Mouse (Mus musculus) liver, embryonic 14.5 days (tissue): ENCODE data around the gene Hnrnph2. TPM values are rescaled to one million over a fixed set of nuclear protein-coding genes. Genes with fewer than 3 reads are reported as not detected.

Experiments
- ATAC-seq: fragments of 200-750 bp; cut with Nextera tagmentation; 2 replicates; pipeline ENCODE4 v1.8.0; 2017; ENCODE audit warnings: moderate number of reproducible peaks, mild to moderate bottlenecking, moderate library complexity; ENCODE audit not compliant: insufficient read depth
- DNase-seq, 3 experiments: peaks; one replicate each; pipeline ENCODE4 v3.0.0-alpha.2; 2012 to 2013; ENCODE audit warnings: low read depth in 3 of 3, low spot score in 3 of 3
- H3K27ac ChIP-seq: fragments of 300-500 bp; sonication (generic); 2 replicates; pipeline ENCODE4 v1.5.1; 2014; ENCODE audit warnings: moderate library complexity, mild to moderate bottlenecking, control low read depth, inconsistent platforms
- H3K27me3 ChIP-seq: fragments of 300-500 bp; sonication (generic); 2 replicates; pipeline ENCODE4 v1.6.1; 2014; ENCODE audit warnings: mild to moderate bottlenecking, low read length, moderate library complexity; ENCODE audit not compliant: control insufficient read depth, insufficient read depth
- H3K36me3 ChIP-seq: fragments of 300-500 bp; sonication (generic); replicated peaks from 2 replicates; pipeline ENCODE4 v1.6.1; 2014; ENCODE audit warnings: low read depth; ENCODE audit not compliant: control insufficient read depth, insufficient read depth
- H3K4me1 ChIP-seq, 2 experiments: fragments of 200-500 bp in 1 of 2; fragments of 300-500 bp in 1 of 2; sonication (generic) in 1 of 2; replicated peaks; 2 replicates each; pipeline ENCODE4 v1.6.1; 2012 to 2014; ENCODE audit warnings: antibody characterized with exemption in 1 of 2, inconsistent platforms in 1 of 2, low read length in 1 of 2; ENCODE audit not compliant: control insufficient read depth in 2 of 2, insufficient read depth in 2 of 2
- H3K4me2 ChIP-seq: fragments of 300-500 bp; sonication (generic); 2 replicates; pipeline ENCODE4 v1.6.1; 2014; ENCODE audit warnings: low read depth, mild to moderate bottlenecking, control low read depth, moderate library complexity
- H3K4me3 ChIP-seq, 2 experiments: fragments of 200-500 bp in 1 of 2; fragments of 300-500 bp in 1 of 2; sonication (generic) in 1 of 2; 2 replicates each; pipeline ENCODE4 v1.5.1; 2012 to 2014; ENCODE audit warnings: low read depth in 2 of 2, low read length in 2 of 2, mild to moderate bottlenecking in 2 of 2, control low read depth in 1 of 2, inconsistent platforms in 1 of 2, moderate library complexity in 1 of 2; ENCODE audit not compliant: insufficient read depth in 1 of 2
- H3K9ac ChIP-seq: fragments of 300-500 bp; sonication (generic); replicated peaks from 2 replicates; pipeline ENCODE4 v1.6.1; 2014; ENCODE audit warnings: mild to moderate bottlenecking, control low read depth, moderate library complexity
- H3K9me3 ChIP-seq: fragments of 300-500 bp; sonication (generic); 2 replicates; pipeline ENCODE4 v1.6.1; 2016; ENCODE audit warnings: low read length, mixed read lengths; ENCODE audit not compliant: control insufficient read depth
- CTCF ChIP-seq: IDR thresholded peaks from 2 replicates; pipeline ENCODE4 v1.5.1; 2016; ENCODE audit warnings: antibody characterized with exemption, low read depth, control low read depth
- EP300 ChIP-seq: IDR thresholded peaks from 2 replicates; pipeline ENCODE4 v1.6.1; 2016; ENCODE audit warnings: antibody characterized with exemption, low read depth
- WGBS: fragments of 180-500 bp; shearing (Covaris S2); extraction: QIAGEN DNeasy Blood & Tissue Kit; methylation state at CpG from one replicate; pipeline ENCODE4 v1.1.7; 2014; ENCODE audit not compliant: insufficient replicate concordance; 5-methylcytosine and 5-hydroxymethylcytosine counted together
- polyA plus RNA-seq, 2 experiments: library from polyadenylated mRNA; depleted of rRNA in 1 of 2; stranded (reverse) in 1 of 2; unstranded in 1 of 2; fragments of >200 nt; fragmentation: Nextera tagmentation in 1 of 2; extraction: Ambion mirVana in 1 of 2; gene quantifications; 2 replicates each; pipeline versions ENCODE4 v1.2.1 to v1.2.3; 2012 to 2014

Gene Hnrnph2
- polyA plus RNA-seq, 2 experiments, result 47.4 to 53.7 TPM

DNA sequence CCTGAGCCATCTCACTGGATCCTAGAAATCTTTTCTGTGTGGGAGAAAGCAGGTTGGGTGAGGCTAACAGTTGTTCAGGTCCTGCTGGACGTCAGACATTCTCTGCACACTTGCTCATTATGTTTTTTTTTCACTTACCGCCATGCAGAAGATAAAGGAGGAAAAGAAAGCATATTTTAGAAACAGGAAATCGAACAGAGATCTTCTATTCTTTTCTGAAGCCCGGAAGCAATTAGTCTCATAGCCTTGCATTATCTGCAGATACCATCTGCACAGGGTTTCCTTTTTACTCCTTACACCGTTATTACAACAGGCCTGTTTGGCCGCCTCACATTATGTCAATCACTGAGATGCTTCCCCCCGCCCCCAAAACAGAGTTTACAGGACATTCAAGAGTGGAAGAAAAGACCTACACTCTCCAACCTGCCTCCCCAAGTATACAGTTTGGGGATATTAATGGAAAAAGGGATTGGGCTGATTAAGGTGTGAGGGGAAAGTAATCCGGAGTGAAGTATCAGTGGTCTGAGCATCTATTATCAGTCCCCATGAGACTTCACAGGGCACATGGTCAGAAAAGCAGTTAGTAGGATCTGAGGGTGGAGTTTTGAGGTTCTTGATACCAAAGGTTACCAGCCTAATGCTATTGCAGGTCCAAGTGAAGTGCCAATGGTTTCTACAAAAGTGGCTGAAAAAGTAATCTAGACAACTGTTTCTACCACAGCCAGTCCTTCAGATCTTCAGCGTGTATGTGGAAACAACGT, 40.2 kb downstream of the Hnrnph2 start:
- no peak overlapping the region for H3K4me2 ChIP-seq
- no peak overlapping the region for H3K9ac ChIP-seq
- H3K4me1 ChIP-seq, result no peaks in the 10 kb centered on the region
- ATAC-seq (no peak), DNase-seq (no peak)
- H3K27ac ChIP-seq, result no peak overlapping the region
- H3K4me3 ChIP-seq, result no peak overlapping the region
- TF ChIP-seq EP300, result no peak
- no peak for TF ChIP-seq CTCF
- 21% methylated on average over 10 of the region's 10 CpGs for WGBS
- no peaks in the 10 kb centered on the region for H3K27me3 ChIP-seq
- H3K9me3 ChIP-seq, result no peaks in the 10 kb centered on the region
- H3K36me3 ChIP-seq, result no peaks in the 10 kb centered on the region

GRCm38 (mm10) chrX:134646338-134646737, 45.4 kb downstream of the Hnrnph2 start:
- Histone ChIP-seq H3K9me3 (no peaks in the 10 kb centered on the region), H3K4me1 (no peaks in the 10 kb centered on the region), H3K27ac (no peak overlapping the region), H3K4me2 (no peak overlapping the region), H3K36me3 (no peaks in the 10 kb centered on the region), H3K9ac (no peak overlapping the region), H3K27me3 (no peaks in the 10 kb centered on the region), H3K4me3 (no peak overlapping the region)
- no peak for TF ChIP-seq CTCF
- no peak for TF ChIP-seq EP300
- no peak for ATAC-seq
- no peak for DNase-seq
- 50% methylated on average over 1 of the region's 1 CpGs for WGBS

DNA sequence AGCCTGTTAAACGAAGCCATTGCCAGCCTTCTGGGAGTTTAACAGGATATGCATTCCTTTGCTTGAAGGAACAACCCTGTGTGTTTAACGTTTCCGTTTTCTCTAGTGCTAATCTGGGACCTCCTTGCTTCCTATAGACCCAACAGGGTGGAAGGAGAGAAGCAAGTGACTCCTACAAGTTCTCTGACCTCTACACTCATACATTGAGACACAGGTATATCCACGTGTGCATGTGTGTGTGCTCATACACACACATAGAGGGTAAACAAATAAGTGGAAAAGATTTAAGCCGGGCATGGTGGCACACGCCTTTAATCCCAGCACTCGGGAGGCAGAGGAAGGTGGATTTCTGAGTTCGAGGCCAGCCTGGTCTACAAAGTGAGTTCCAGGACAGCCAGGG, 46.4 kb downstream of the Hnrnph2 start:
- H3K27me3 ChIP-seq, result no peaks in the 10 kb centered on the region
- no peak overlapping the region for H3K27ac ChIP-seq
- ATAC-seq, result no peak
- H3K4me1 ChIP-seq, result no peaks in the 10 kb centered on the region
- TF ChIP-seq EP300 (no peak), CTCF (no peak)
- DNase-seq, result no peak
- no peaks in the 10 kb centered on the region for H3K9me3 ChIP-seq
- H3K4me3 ChIP-seq, result no peak overlapping the region
- WGBS, result 36% methylated on average over 8 of the region's 8 CpGs
- no peak overlapping the region for H3K4me2 ChIP-seq
- no peak overlapping the region for H3K9ac ChIP-seq
- H3K36me3 ChIP-seq, result no peaks in the 10 kb centered on the region

GRCm38 (mm10) chrX:134648031-134648692, 47.2 kb downstream of the Hnrnph2 start:
- H3K4me1 ChIP-seq, result no peaks in the 10 kb centered on the region
- DNase-seq, result peak; percentile 40 to 45 (median 43)
- H3K36me3 ChIP-seq, result no peaks in the 10 kb centered on the region
- no peak overlapping the region for H3K27ac ChIP-seq
- ATAC-seq, result no peak
- H3K27me3 ChIP-seq, result no peaks in the 10 kb centered on the region
- no peak overlapping the region for H3K4me2 ChIP-seq
- TF ChIP-seq CTCF (peak; percentile 60), EP300 (no peak)
- WGBS, result 11% methylated on average over 11 of the region's 11 CpGs
- no peaks in the 10 kb centered on the region for H3K9me3 ChIP-seq
- H3K9ac ChIP-seq, result no peak overlapping the region
- H3K4me3 ChIP-seq, result no peak overlapping the region

DNA sequence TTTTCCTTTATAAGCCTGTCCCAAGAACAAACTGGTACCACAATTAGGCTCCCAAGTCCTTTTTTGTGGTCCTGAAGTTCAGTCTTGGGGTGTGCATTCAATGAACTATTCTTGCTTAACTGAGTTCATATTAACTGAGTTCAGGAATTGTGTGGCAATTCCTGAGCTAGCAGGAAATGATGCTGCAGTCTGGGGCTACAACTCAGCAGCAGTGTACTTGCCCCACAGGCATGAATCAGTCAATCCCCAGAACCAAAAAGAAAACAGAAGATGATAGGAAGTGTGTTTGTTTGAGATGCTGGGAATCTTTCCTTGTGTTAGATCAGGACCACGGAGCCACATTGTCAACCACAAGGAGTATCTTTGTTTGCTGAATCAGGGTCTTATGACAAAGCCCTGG, 51.1 kb downstream of the Hnrnph2 start:
- no peak overlapping the region for H3K4me2 ChIP-seq
- H3K4me1 ChIP-seq, result no peaks in the 10 kb centered on the region
- TF ChIP-seq EP300 (no peak), CTCF (no peak)
- H3K9me3 ChIP-seq, result no peaks in the 10 kb centered on the region
- H3K27ac ChIP-seq, result no peak overlapping the region
- H3K27me3 ChIP-seq, result no peaks in the 10 kb centered on the region
- DNase-seq, result no peak
- WGBS, result 15% methylated on average over 1 of the region's 1 CpGs
- H3K4me3 ChIP-seq, result no peak overlapping the region
- ATAC-seq, result no peak
- no peaks in the 10 kb centered on the region for H3K36me3 ChIP-seq
- H3K9ac ChIP-seq, result no peak overlapping the region

Other genes starting within 250 kb of the Hnrnph2 start
- gene Drp2, start 196.6 kb upstream of the Hnrnph2 start, polyA plus RNA-seq (2012; rRNA removed), result 0.42 and 0.54 TPM in 2 replicates
- gene Drp2, start 196.6 kb upstream of the Hnrnph2 start, polyA plus RNA-seq (2014; fragmentation: Nextera tagmentation; extraction: Ambion mirVana), result 0.05 and 0.08 TPM in 2 replicates
- gene Taf7l, start 124.7 kb upstream of the Hnrnph2 start, polyA plus RNA-seq (2012; rRNA removed), result not detected in 2 replicates
- gene Taf7l, start 124.7 kb upstream of the Hnrnph2 start, polyA plus RNA-seq (2014; fragmentation: Nextera tagmentation; extraction: Ambion mirVana), result not detected in 2 replicates
- 10.1 and 18.7 TPM in 2 replicates for gene Timm8a1, start 59.3 kb upstream of the Hnrnph2 start, polyA plus RNA-seq (2012; rRNA removed)
- 92.5 and 92.8 TPM in 2 replicates for gene Timm8a1, start 59.3 kb upstream of the Hnrnph2 start, polyA plus RNA-seq (2014; fragmentation: Nextera tagmentation; extraction: Ambion mirVana)
- gene Btk, start 17.6 kb upstream of the Hnrnph2 start, polyA plus RNA-seq (2012; rRNA removed), result 9.1 and 16.3 TPM in 2 replicates
- 10.9 and 13.4 TPM in 2 replicates for gene Btk, start 17.6 kb upstream of the Hnrnph2 start, polyA plus RNA-seq (2014; fragmentation: Nextera tagmentation; extraction: Ambion mirVana)
- gene Rpl36a, start 15.5 kb upstream of the Hnrnph2 start, polyA plus RNA-seq (2012; rRNA removed), result 600 and 1,190 TPM in 2 replicates
- gene Rpl36a, start 15.5 kb upstream of the Hnrnph2 start, polyA plus RNA-seq (2014; fragmentation: Nextera tagmentation; extraction: Ambion mirVana), result 428 and 436 TPM in 2 replicates
- 1.5 and 1.7 TPM in 2 replicates for gene Gla, start 54 bp upstream of the Hnrnph2 start, polyA plus RNA-seq (2012; rRNA removed)
- 3.9 TPM in 2 replicates for gene Gla, start 54 bp upstream of the Hnrnph2 start, polyA plus RNA-seq (2014; fragmentation: Nextera tagmentation; extraction: Ambion mirVana)
- 0.80 and 1.3 TPM in 2 replicates for gene Armcx4, start 85.3 kb downstream of the Hnrnph2 start, polyA plus RNA-seq (2012; rRNA removed)
- gene Armcx4, start 85.3 kb downstream of the Hnrnph2 start, polyA plus RNA-seq (2014; fragmentation: Nextera tagmentation; extraction: Ambion mirVana), result 0.23 and 0.36 TPM in 2 replicates
- 2.0 and 4.3 TPM in 2 replicates for gene Armcx1, start 116.8 kb downstream of the Hnrnph2 start, polyA plus RNA-seq (2012; rRNA removed)
- gene Armcx1, start 116.8 kb downstream of the Hnrnph2 start, polyA plus RNA-seq (2014; fragmentation: Nextera tagmentation; extraction: Ambion mirVana), result 4.4 and 4.7 TPM in 2 replicates
- 3.2 and 5.0 TPM in 2 replicates for gene Armcx6, start 150.2 kb downstream of the Hnrnph2 start, polyA plus RNA-seq (2012; rRNA removed)
- gene Armcx6, start 150.2 kb downstream of the Hnrnph2 start, polyA plus RNA-seq (2014; fragmentation: Nextera tagmentation; extraction: Ambion mirVana), result 3.7 and 3.9 TPM in 2 replicates
- 4.7 and 9.0 TPM in 2 replicates for gene Armcx3, start 155.4 kb downstream of the Hnrnph2 start, polyA plus RNA-seq (2012; rRNA removed)
- gene Armcx3, start 155.4 kb downstream of the Hnrnph2 start, polyA plus RNA-seq (2014; fragmentation: Nextera tagmentation; extraction: Ambion mirVana), result 14.4 and 16.1 TPM in 2 replicates
- gene Armcx2, start 208.0 kb downstream of the Hnrnph2 start, polyA plus RNA-seq (2012; rRNA removed), result 6.1 and 7.4 TPM in 2 replicates
- gene Armcx2, start 208.0 kb downstream of the Hnrnph2 start, polyA plus RNA-seq (2014; fragmentation: Nextera tagmentation; extraction: Ambion mirVana), result 7.2 and 9.9 TPM in 2 replicates